Mouse (Mus musculus) liver, embryonic 14.5 days (tissue): Measurements from ENCODE around the gene St7l. TPM values are rescaled to one million over a fixed set of nuclear protein-coding genes. Genes with fewer than 3 reads are reported as not detected.

ENCODE experiments used
- ATAC-seq: fragments of 200-750 bp; cut with Nextera tagmentation; 2 replicates; pipeline ENCODE4 v1.8.0; 2017; ENCODE audit warnings: moderate number of reproducible peaks, mild to moderate bottlenecking, moderate library complexity; ENCODE audit not compliant: insufficient read depth
- DNase-seq, 3 experiments: peaks; one replicate each; pipeline ENCODE4 v3.0.0-alpha.2; 2012 to 2013; ENCODE audit warnings: low read depth in 3 of 3, low spot score in 3 of 3
- H3K27ac ChIP-seq: fragments of 300-500 bp; sonication (generic); 2 replicates; pipeline ENCODE4 v1.5.1; 2014; ENCODE audit warnings: moderate library complexity, mild to moderate bottlenecking, control low read depth, inconsistent platforms
- H3K27me3 ChIP-seq: fragments of 300-500 bp; sonication (generic); 2 replicates; pipeline ENCODE4 v1.6.1; 2014; ENCODE audit warnings: mild to moderate bottlenecking, low read length, moderate library complexity; ENCODE audit not compliant: control insufficient read depth, insufficient read depth
- H3K36me3 ChIP-seq: fragments of 300-500 bp; sonication (generic); replicated peaks from 2 replicates; pipeline ENCODE4 v1.6.1; 2014; ENCODE audit warnings: low read depth; ENCODE audit not compliant: control insufficient read depth, insufficient read depth
- H3K4me1 ChIP-seq, 2 experiments: fragments of 200-500 bp in 1 of 2; fragments of 300-500 bp in 1 of 2; sonication (generic) in 1 of 2; replicated peaks; 2 replicates each; pipeline ENCODE4 v1.6.1; 2012 to 2014; ENCODE audit warnings: antibody characterized with exemption in 1 of 2, inconsistent platforms in 1 of 2, low read length in 1 of 2; ENCODE audit not compliant: control insufficient read depth in 2 of 2, insufficient read depth in 2 of 2
- H3K4me2 ChIP-seq: fragments of 300-500 bp; sonication (generic); 2 replicates; pipeline ENCODE4 v1.6.1; 2014; ENCODE audit warnings: low read depth, mild to moderate bottlenecking, control low read depth, moderate library complexity
- H3K4me3 ChIP-seq, 2 experiments: fragments of 200-500 bp in 1 of 2; fragments of 300-500 bp in 1 of 2; sonication (generic) in 1 of 2; 2 replicates each; pipeline ENCODE4 v1.5.1; 2012 to 2014; ENCODE audit warnings: low read depth in 2 of 2, low read length in 2 of 2, mild to moderate bottlenecking in 2 of 2, control low read depth in 1 of 2, inconsistent platforms in 1 of 2, moderate library complexity in 1 of 2; ENCODE audit not compliant: insufficient read depth in 1 of 2
- H3K9ac ChIP-seq: fragments of 300-500 bp; sonication (generic); replicated peaks from 2 replicates; pipeline ENCODE4 v1.6.1; 2014; ENCODE audit warnings: mild to moderate bottlenecking, control low read depth, moderate library complexity
- H3K9me3 ChIP-seq: fragments of 300-500 bp; sonication (generic); 2 replicates; pipeline ENCODE4 v1.6.1; 2016; ENCODE audit warnings: low read length, mixed read lengths; ENCODE audit not compliant: control insufficient read depth
- CTCF ChIP-seq: IDR thresholded peaks from 2 replicates; pipeline ENCODE4 v1.5.1; 2016; ENCODE audit warnings: antibody characterized with exemption, low read depth, control low read depth
- EP300 ChIP-seq: IDR thresholded peaks from 2 replicates; pipeline ENCODE4 v1.6.1; 2016; ENCODE audit warnings: antibody characterized with exemption, low read depth
- WGBS: fragments of 180-500 bp; shearing (Covaris S2); extraction: QIAGEN DNeasy Blood & Tissue Kit; methylation state at CpG from one replicate; pipeline ENCODE4 v1.1.7; 2014; ENCODE audit not compliant: insufficient replicate concordance; 5-methylcytosine and 5-hydroxymethylcytosine counted together
- polyA plus RNA-seq, 2 experiments: library from polyadenylated mRNA; depleted of rRNA in 1 of 2; stranded (reverse) in 1 of 2; unstranded in 1 of 2; fragments of >200 nt; fragmentation: Nextera tagmentation in 1 of 2; extraction: Ambion mirVana in 1 of 2; gene quantifications; 2 replicates each; pipeline versions ENCODE4 v1.2.1 to v1.2.3; 2012 to 2014

Gene St7l
- polyA plus RNA-seq, 2 experiments: 3.9 to 8.9 TPM

GRCm38 (mm10) chr3:104965070-104965855 lies 101.5 kb downstream of the St7l start:
- no peak for ATAC-seq
- no peaks in the 10 kb centered on the region for H3K36me3 ChIP-seq
- H3K9me3 ChIP-seq: no peaks in the 10 kb centered on the region
- peaks cover 0 to 4% of the 10 kb centered on the region in 2 experiments; a peak in 1 of 4 replicates for H3K4me1 ChIP-seq
- DNase-seq: no peak
- WGBS: 52% methylated on average over 8 of the region's 8 CpGs
- no peak overlapping the region for H3K4me3 ChIP-seq
- H3K27me3 ChIP-seq: peaks cover 37% of the 10 kb centered on the region
- H3K4me2 ChIP-seq: no peak overlapping the region
- H3K9ac ChIP-seq: no peak overlapping the region
- H3K27ac ChIP-seq: no peak overlapping the region
- TF ChIP-seq EP300 (no peak), CTCF (no peak)

- H3K4me2 ChIP-seq: no peak overlapping the region
- TF ChIP-seq CTCF (no peak), EP300 (no peak)
- no peak overlapping the region for H3K4me3 ChIP-seq
- no peaks in the 10 kb centered on the region for H3K36me3 ChIP-seq
- 58% methylated on average over 7 of the region's 7 CpGs for WGBS
- H3K27me3 ChIP-seq: peaks cover 29% of the 10 kb centered on the region
- H3K9me3 ChIP-seq: no peaks in the 10 kb centered on the region
- H3K27ac ChIP-seq: no peak overlapping the region
- DNase-seq (no peak), ATAC-seq (no peak)
- H3K4me1 ChIP-seq: peaks cover 0 to 4% of the 10 kb centered on the region in 2 experiments; a peak in 1 of 4 replicates
- no peak overlapping the region for H3K9ac ChIP-seq
Observed at GRCm38 (mm10) chr3:104965991-104966554, 102.3 kb downstream of the St7l start.

GRCm38 (mm10) chr3:104967548-104968300 lies 103.9 kb downstream of the St7l start:
- H3K27ac ChIP-seq: no peak overlapping the region
- peak overlapping the region; percentile 45 to 51 for H3K4me3 ChIP-seq
- peak overlapping the region; percentile 69 for H3K4me2 ChIP-seq
- no peaks in the 10 kb centered on the region for H3K9me3 ChIP-seq
- no peaks in the 10 kb centered on the region for H3K36me3 ChIP-seq
- H3K27me3 ChIP-seq: peaks cover 12% of the 10 kb centered on the region
- DNase-seq (peak; percentile 4 to 41 (median 13)), ATAC-seq (peak; percentile 41; the same call in 1 of the 2 replicates)
- H3K4me1 ChIP-seq: peaks cover 0 to 4% of the 10 kb centered on the region in 2 experiments; a peak in 1 of 4 replicates
- peak overlapping the region; percentile 4 for H3K9ac ChIP-seq
- 1% methylated on average over 49 of the region's 49 CpGs for WGBS
- TF ChIP-seq EP300 (no peak), CTCF (peak; percentile 72)

Other genes starting within 250 kb of the St7l start
- gene Slc16a1, start 225.3 kb upstream of the St7l start, polyA plus RNA-seq (2012; rRNA removed): 34.1 and 38.6 TPM in 2 replicates
- gene Slc16a1, start 225.3 kb upstream of the St7l start, polyA plus RNA-seq (2014; fragmentation: Nextera tagmentation; extraction: Ambion mirVana): 83.8 and 93.9 TPM in 2 replicates
- gene Ppm1j, start 82.9 kb upstream of the St7l start, polyA plus RNA-seq (2012; rRNA removed): 0.17 and 0.28 TPM in 2 replicates
- gene Ppm1j, start 82.9 kb upstream of the St7l start, polyA plus RNA-seq (2014; fragmentation: Nextera tagmentation; extraction: Ambion mirVana): not detected in 2 replicates
- 0.01 TPM in 1 of 2 replicates, not detected in the other for gene Fam19a3, start 82.2 kb upstream of the St7l start, polyA plus RNA-seq (2012; rRNA removed)
- not detected in 2 replicates for gene Fam19a3, start 82.2 kb upstream of the St7l start, polyA plus RNA-seq (2014; fragmentation: Nextera tagmentation; extraction: Ambion mirVana)
- 14.5 and 14.8 TPM in 2 replicates for gene Rhoc, start 75.6 kb upstream of the St7l start, polyA plus RNA-seq (2012; rRNA removed)
- gene Rhoc, start 75.6 kb upstream of the St7l start, polyA plus RNA-seq (2014; fragmentation: Nextera tagmentation; extraction: Ambion mirVana): 14.5 and 16.5 TPM in 2 replicates
- 8.1 and 8.3 TPM in 2 replicates for gene Mov10, start 45.4 kb upstream of the St7l start, polyA plus RNA-seq (2012; rRNA removed)
- 16.3 and 19.8 TPM in 2 replicates for gene Mov10, start 45.4 kb upstream of the St7l start, polyA plus RNA-seq (2014; fragmentation: Nextera tagmentation; extraction: Ambion mirVana)
- gene Capza1, start 500 bp downstream of the St7l start, polyA plus RNA-seq (2012; rRNA removed): 23.4 and 30.4 TPM in 2 replicates
- gene Capza1, start 500 bp downstream of the St7l start, polyA plus RNA-seq (2014; fragmentation: Nextera tagmentation; extraction: Ambion mirVana): 84.0 and 89.6 TPM in 2 replicates
- gene Wnt2b, start 97.9 kb downstream of the St7l start, polyA plus RNA-seq (2012; rRNA removed): 0.04 and 0.06 TPM in 2 replicates
- gene Wnt2b, start 97.9 kb downstream of the St7l start, polyA plus RNA-seq (2014; fragmentation: Nextera tagmentation; extraction: Ambion mirVana): 0.13 TPM in 1 of 2 replicates, not detected in the other
- gene Cttnbp2nl, start 189.1 kb downstream of the St7l start, polyA plus RNA-seq (2012; rRNA removed): 0.52 and 0.65 TPM in 2 replicates
- gene Cttnbp2nl, start 189.1 kb downstream of the St7l start, polyA plus RNA-seq (2014; fragmentation: Nextera tagmentation; extraction: Ambion mirVana): 1.9 and 2.1 TPM in 2 replicates
- not detected in 2 replicates for gene 4930564D02Rik, start 202.8 kb downstream of the St7l start, polyA plus RNA-seq (2012; rRNA removed)
- gene 4930564D02Rik, start 202.8 kb downstream of the St7l start, polyA plus RNA-seq (2014; fragmentation: Nextera tagmentation; extraction: Ambion mirVana): not detected in 2 replicates